Mouse (Mus musculus) CH12.LX (cell line): Measurements from ENCODE around the gene Ap1m2.

Source experiments
- CTCF ChIP-seq, 2 experiments: IDR thresholded peaks in 1 of 2; conservative IDR thresholded peaks in 1 of 2; 2 replicates each; pipeline ENCODE4 v1.5.1; 2011 to 2012; ENCODE audit warnings: low read depth in 2 of 2, low read length in 2 of 2, improper control_type of control experiment in 1 of 2, inconsistent platforms in 1 of 2, mild to moderate bottlenecking in 1 of 2, moderate library complexity in 1 of 2
- TCF12 ChIP-seq: IDR thresholded peaks from 2 replicates; pipeline ENCODE4 v1.6.1; 2014; ENCODE audit warnings: low read depth, mild to moderate bottlenecking, inconsistent platforms, low read length, improper control_type of control experiment

DNA sequence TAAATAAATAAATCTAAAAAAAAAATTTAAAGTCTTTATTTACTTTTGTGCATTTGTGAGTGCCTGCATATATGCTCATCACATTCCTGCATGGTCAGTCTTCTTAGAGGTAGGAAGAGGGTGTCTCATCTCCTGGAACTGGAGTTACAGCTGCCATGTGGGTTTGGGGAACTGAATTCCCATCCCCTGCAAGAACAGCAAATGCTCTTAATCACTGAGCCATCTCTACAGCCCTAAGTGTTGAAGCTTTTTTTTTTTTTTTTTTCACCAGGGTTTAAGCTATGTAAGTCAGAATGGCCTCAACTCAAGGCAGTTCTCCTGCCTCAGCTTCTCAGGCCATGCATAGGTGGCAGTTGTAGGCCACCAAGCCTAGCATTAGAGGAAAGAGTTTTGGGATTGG, 22.6 kb upstream of the Ap1m2 start:
- no peak for TF ChIP-seq TCF12
- TF ChIP-seq CTCF (conservative IDR thresholded peaks at IDR 0.05 in 1 of 2, IDR thresholded peaks at IDR 0.05 in 1 of 2; ENCODE audit: low read depth in 2 of 2, low read length in 2 of 2): no peak
